Mouse (Mus musculus) testis, adult 2 months (tissue): Measurements from ENCODE around the gene Rnf20. TPM values are rescaled to one million over a fixed set of nuclear protein-coding genes. Genes with fewer than 3 reads are reported as not detected.

Experiments used
- H3K27ac ChIP-seq: fragments of 200-500 bp; 2 replicates; pipeline ENCODE4 v1.5.1; 2012; ENCODE audit warnings: low read depth, low read length; ENCODE audit not compliant: control insufficient read depth, insufficient read depth
- H3K27me3 ChIP-seq: fragments of 200-500 bp; 2 replicates; pipeline ENCODE4 v1.6.1; 2012; ENCODE audit warnings: mild to moderate bottlenecking, low read length, moderate library complexity; ENCODE audit not compliant: control insufficient read depth, insufficient read depth
- H3K36me3 ChIP-seq: fragments of 200-500 bp; 2 replicates; pipeline ENCODE4 v1.6.1; 2012; ENCODE audit warnings: mild to moderate bottlenecking, low read length; ENCODE audit not compliant: control insufficient read depth, insufficient read depth
- H3K4me1 ChIP-seq: fragments of 200-500 bp; 2 replicates; pipeline ENCODE4 v1.6.1; 2012; ENCODE audit warnings: low read length; ENCODE audit not compliant: control insufficient read depth, insufficient read depth
- H3K4me3 ChIP-seq: fragments of 200-500 bp; 2 replicates; pipeline ENCODE4 v1.5.1; 2012; ENCODE audit warnings: low read depth, mild to moderate bottlenecking, low read length, moderate library complexity, mixed read lengths; ENCODE audit not compliant: control insufficient read depth
- CTCF ChIP-seq: fragments of 200-500 bp; IDR thresholded peaks from 2 replicates; pipeline ENCODE4 v1.5.1; 2012; ENCODE audit warnings: low read depth, mild to moderate bottlenecking, inconsistent platforms, low read length, moderate library complexity; ENCODE audit not compliant: control insufficient read depth, insufficient read depth, insufficient replicate concordance
- POLR2A ChIP-seq: fragments of 200-500 bp; IDR thresholded peaks from 2 replicates; pipeline ENCODE4 v1.6.1; 2012; ENCODE audit warnings: low read depth, mild to moderate bottlenecking, inconsistent platforms, low read length, moderate library complexity; ENCODE audit not compliant: control insufficient read depth
- polyA plus RNA-seq: library from polyadenylated mRNA; depleted of rRNA; stranded (reverse); fragments of >200 nt; gene quantifications from 2 replicates; pipeline ENCODE4 v1.2.3, GENCODE M21; 2012

Rnf20 gene
- polyA plus RNA-seq, 1 experiment = 11.7 TPM

DNA sequence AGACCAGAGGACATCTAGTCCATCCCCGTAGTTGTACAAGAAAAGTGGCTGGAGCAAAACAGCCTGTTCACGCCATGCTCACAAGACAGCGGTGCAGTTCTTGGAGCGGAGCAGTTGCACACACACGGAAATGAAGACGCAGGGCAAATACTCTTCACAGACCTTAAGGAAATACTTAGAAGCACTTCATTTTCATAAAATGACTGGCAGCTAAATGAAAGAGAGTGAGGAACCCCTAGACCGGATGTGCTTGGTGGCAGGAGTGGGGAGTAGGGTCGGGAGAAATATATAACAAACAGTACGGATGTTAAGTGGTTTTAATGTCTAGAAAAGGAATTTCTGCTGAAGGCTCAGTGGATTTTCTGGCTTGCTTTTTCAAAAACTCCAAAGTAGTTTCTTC lies 29.9 kb downstream of the Rnf20 start:
- TF ChIP-seq POLR2A (no peak), CTCF (no peak)
- Histone ChIP-seq H3K4me3 (no peak overlapping the region), H3K27ac (no peak overlapping the region), H3K36me3 (no peaks in the 10 kb centered on the region; the same call in 1 of the 2 replicates), H3K27me3 (no peaks in the 10 kb centered on the region), H3K4me1 (peaks cover 4% of the 10 kb centered on the region)

DNA sequence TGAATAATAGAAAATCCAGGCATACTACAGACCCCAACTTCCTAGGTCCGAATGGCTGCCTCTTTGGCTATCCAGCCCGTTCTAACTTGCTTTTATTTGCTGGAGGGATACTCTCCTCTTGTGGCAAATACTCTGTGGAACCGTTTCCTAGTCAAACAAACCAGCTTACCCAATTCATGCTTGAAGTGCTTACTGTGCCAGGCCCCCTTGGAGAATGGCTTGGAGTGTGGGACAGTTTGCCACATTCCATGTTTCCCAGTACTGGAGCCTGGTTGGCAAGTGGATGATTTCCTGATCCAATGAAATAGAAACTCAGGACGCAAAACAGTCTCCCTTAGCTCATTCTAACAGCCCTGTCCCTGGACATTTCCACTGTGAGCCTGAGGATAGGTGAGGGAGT lies 30.4 kb downstream of the Rnf20 start:
- Histone ChIP-seq H3K36me3 (no peaks in the 10 kb centered on the region; the same call in 1 of the 2 replicates), H3K27ac (no peak overlapping the region), H3K4me1 (peaks cover 4% of the 10 kb centered on the region), H3K4me3 (no peak overlapping the region), H3K27me3 (no peaks in the 10 kb centered on the region)
- TF ChIP-seq POLR2A (no peak), CTCF (no peak)

DNA sequence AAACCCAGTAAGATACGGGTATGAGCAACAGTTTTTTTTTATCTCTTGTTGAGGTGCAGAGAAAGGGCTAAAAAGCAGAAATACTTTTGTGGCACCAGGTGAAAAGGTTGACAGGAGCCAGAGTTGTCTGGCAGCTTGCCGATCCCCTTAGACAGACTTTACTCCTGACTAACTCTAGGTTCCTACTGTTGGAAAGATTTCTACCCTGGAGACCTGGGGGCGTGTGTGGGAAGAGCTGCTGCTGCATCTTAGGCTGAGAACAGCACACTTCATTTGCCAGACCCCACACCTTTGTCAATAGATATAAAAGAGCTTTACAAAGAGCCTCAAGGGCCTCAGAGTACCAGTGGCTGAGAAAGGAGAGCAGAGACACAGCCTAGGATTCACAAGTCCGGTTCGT lies 33.0 kb downstream of the Rnf20 start:
- no peak overlapping the region for H3K4me3 ChIP-seq
- no peak for TF ChIP-seq POLR2A
- TF ChIP-seq CTCF = no peak

DNA sequence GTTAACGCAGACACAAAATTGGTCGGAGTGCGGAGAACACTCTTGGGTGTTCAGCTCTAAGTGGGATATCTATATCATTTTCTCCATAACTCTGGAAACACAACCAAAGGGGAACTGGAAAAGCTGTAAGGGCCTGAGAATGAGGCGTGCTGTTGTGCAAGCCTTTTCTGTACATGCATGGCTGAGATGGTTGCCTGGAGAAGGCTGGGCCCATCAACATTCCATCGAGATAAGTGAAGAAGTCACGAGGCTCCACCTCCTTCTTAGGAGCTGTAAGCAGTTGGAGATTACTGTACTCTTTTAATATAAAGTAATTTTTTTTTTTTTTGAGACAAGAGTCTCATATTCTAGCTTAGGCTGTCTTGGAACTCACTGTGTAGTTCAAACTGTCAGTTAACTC lies 44.3 kb downstream of the Rnf20 start:
- Histone ChIP-seq H3K27me3 (no peaks in the 10 kb centered on the region), H3K27ac (no peak overlapping the region), H3K4me3 (no peak overlapping the region), H3K4me1 (peaks cover 3% of the 10 kb centered on the region; the same call in 1 of the 2 replicates), H3K36me3 (no peaks in the 10 kb centered on the region)
- TF ChIP-seq POLR2A = no peak
- no peak for TF ChIP-seq CTCF

More for the DNA sequence above, 33.0 kb downstream of the Rnf20 start:
- H3K36me3 ChIP-seq = no peaks in the 10 kb centered on the region; the same call in 1 of the 2 replicates
- H3K4me1 ChIP-seq = peaks cover 4% of the 10 kb centered on the region
- no peak overlapping the region for H3K27ac ChIP-seq
- H3K27me3 ChIP-seq = no peaks in the 10 kb centered on the region

DNA sequence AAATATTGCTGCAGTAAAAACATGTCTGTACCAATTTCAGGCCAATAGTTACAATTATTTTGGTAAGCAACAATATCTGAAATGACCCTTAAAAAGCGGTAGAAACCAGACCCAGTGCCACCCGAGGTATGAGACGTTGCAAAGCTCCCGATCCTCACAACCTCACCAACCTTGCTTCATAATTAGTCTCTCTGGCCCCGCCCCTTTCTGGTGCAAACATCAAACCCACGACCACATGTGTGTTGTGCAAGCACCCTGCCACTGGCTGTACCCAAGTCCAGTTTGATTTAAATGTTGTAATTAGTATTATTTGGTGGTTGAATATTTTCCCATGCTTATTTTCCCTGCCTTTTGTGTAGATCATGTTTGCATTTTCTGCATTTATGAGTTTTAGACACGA lies 45.0 kb downstream of the Rnf20 start:
- no peak for TF ChIP-seq CTCF
- no peak for TF ChIP-seq POLR2A
- Histone ChIP-seq H3K27me3 (no peaks in the 10 kb centered on the region), H3K36me3 (no peaks in the 10 kb centered on the region), H3K4me1 (peaks cover 4% of the 10 kb centered on the region), H3K4me3 (no peak overlapping the region), H3K27ac (no peak overlapping the region)

DNA sequence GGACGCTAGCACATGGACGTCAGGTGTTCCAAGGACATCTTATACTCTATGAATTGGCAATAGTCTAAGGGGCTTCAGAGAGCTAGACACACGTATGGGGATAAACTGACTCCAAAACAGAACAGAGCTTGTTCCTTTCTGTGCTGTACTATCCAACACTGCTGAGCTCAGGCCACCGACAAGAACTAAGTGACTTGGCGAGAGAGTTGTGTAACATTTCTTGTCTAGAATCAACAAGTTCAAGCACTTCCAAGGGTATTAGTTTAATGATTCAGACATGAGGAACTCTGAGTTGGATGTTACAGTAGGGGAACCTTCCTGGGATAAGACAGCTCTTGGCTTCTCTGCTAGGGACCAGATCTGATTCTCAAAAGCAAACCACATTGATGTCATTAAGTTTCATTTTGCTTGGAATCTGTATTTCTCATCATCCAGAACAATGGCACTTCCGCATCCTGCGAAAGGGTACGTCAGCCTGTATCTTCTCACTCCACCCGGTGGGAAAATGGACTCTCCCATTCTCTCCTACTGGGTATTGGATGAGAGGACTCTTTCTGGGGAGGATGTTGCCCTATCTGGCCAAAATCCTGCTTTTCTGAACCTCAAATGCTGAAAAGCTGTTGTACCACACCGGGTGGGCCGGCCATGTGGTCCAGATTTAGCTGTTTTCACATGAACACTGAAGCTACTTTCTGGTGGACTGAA lies 48.5 kb downstream of the Rnf20 start:
- Histone ChIP-seq H3K4me3 (peak overlapping the region; percentile 81), H3K27ac (0 out of 2 replicates have a peak overlapping the region, but pooled peaks have one; percentile 11), H3K27me3 (no peaks in the 10 kb centered on the region), H3K36me3 (no peaks in the 10 kb centered on the region), H3K4me1 (peaks cover 6% of the 10 kb centered on the region)
- no peak for TF ChIP-seq POLR2A
- TF ChIP-seq CTCF = no peak

DNA sequence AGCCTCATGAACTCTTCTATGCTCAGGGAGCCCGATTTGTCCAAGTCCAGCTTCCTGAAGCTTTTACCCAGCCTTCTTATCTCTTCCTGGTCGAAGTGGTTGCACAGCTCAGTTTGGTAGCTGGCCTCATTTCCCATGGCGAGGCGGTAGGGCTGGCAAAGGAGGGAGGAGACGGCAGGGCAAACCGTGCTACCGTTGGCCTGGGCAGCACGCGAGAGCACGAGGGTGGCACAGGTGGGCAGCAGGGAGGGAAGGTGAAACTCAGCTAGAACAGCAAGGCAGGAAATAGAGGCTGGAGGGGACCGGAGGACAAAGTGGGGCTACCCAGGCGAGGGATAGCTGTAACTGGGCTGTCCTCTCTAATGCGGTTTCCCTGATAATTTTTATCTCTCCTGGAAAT lies 50.0 kb downstream of the Rnf20 start, which contains the start of gene Ppp3r2:
Gene Ppp3r2 (minus strand): TSS at position 213 of the 400 bp plus-strand sequence.
- TF ChIP-seq POLR2A (peak; percentile 86; the same call in 1 of the 2 replicates), CTCF (no peak)
- H3K27me3 ChIP-seq = no peaks in the 10 kb centered on the region
- peaks cover 6% of the 10 kb centered on the region for H3K4me1 ChIP-seq
- no peaks in the 10 kb centered on the region for H3K36me3 ChIP-seq
- H3K27ac ChIP-seq = peak within 1 kb of the TSS; percentile 86
- H3K4me3 ChIP-seq = peak within 1 kb of the TSS; percentile 84
